Mouse (Mus musculus) brain, embryonic 14.5 days (tissue): Measurements from ENCODE around the gene Cdkl5. TPM values are rescaled to one million over a fixed set of nuclear protein-coding genes. Genes with fewer than 3 reads are reported as not detected.

Experiments
- DNase-seq: peaks from one replicate; pipeline ENCODE4 v3.0.0-alpha.2; 2011; ENCODE audit warnings: low read depth
- CTCF ChIP-seq: fragments of 200-500 bp; IDR thresholded peaks from 2 replicates; pipeline ENCODE4 v1.5.1; 2012; ENCODE audit warnings: inconsistent platforms, mild to moderate bottlenecking, moderate library complexity, borderline replicate concordance; ENCODE audit not compliant: insufficient read depth, insufficient read length; ENCODE audit errors: extremely low read depth
- POLR2A ChIP-seq: fragments of 200-500 bp; IDR thresholded peaks from 2 replicates; pipeline ENCODE4 v1.6.1; 2012; ENCODE audit warnings: mild to moderate bottlenecking, inconsistent platforms, borderline replicate concordance; ENCODE audit not compliant: poor library complexity, insufficient read depth, insufficient read length, severe bottlenecking; ENCODE audit errors: extremely low read depth
- polyA plus RNA-seq: library from polyadenylated mRNA; depleted of rRNA; stranded (reverse); fragments of >200 nt; gene quantifications from 2 replicates; pipeline ENCODE4 v1.2.3, GENCODE M21; 2012

Gene Cdkl5
- polyA plus RNA-seq, 1 experiment = 6.9 TPM

GRCm38 (mm10) chrX:160992703-160993102, 1.8 kb downstream of the Cdkl5 start:
- DNase-seq = peak; percentile 59
- no peak for TF ChIP-seq CTCF

- no peak for TF ChIP-seq POLR2A
- no peak for TF ChIP-seq CTCF
- no peak for DNase-seq
Observed at GRCm38 (mm10) chrX:160990276-160990675, 4.2 kb downstream of the Cdkl5 start.

GRCm38 (mm10) chrX:160977919-160978318, 16.6 kb downstream of the Cdkl5 start:
- TF ChIP-seq CTCF = no peak
- no peak for TF ChIP-seq POLR2A
- DNase-seq = no peak

- TF ChIP-seq CTCF = no peak
- no peak for TF ChIP-seq POLR2A
- DNase-seq = no peak
Observed at GRCm38 (mm10) chrX:160971991-160972545, 22.4 kb downstream of the Cdkl5 start.

GRCm38 (mm10) chrX:160958593-160959131, 35.8 kb downstream of the Cdkl5 start:
- TF ChIP-seq POLR2A (no peak), CTCF (no peak)
- peak; percentile 57 for DNase-seq

- DNase-seq = no peak
- TF ChIP-seq CTCF (no peak), POLR2A (no peak)
Observed at GRCm38 (mm10) chrX:160949583-160949982, 44.9 kb downstream of the Cdkl5 start.

GRCm38 (mm10) chrX:160944722-160945121, 49.8 kb downstream of the Cdkl5 start:
- no peak for DNase-seq
- TF ChIP-seq POLR2A (no peak), CTCF (no peak)

GRCm38 (mm10) chrX:160935541-160935940, 59.0 kb downstream of the Cdkl5 start:
- TF ChIP-seq POLR2A (no peak), CTCF (no peak)
- DNase-seq = peak; percentile 10

GRCm38 (mm10) chrX:160930656-160931055, 63.8 kb downstream of the Cdkl5 start:
- TF ChIP-seq POLR2A (no peak), CTCF (peak; percentile 23; the same call in 1 of the 2 replicates)

GRCm38 (mm10) chrX:160928870-160929269, 65.6 kb downstream of the Cdkl5 start:
- no peak for DNase-seq
- TF ChIP-seq POLR2A (no peak), CTCF (no peak)

More at GRCm38 (mm10) chrX:160930656-160931055, 63.8 kb downstream of the Cdkl5 start:
- no peak for DNase-seq

GRCm38 (mm10) chrX:160919022-160919637, 75.4 kb downstream of the Cdkl5 start:
- TF ChIP-seq POLR2A (no peak), CTCF (no peak)
- no peak for DNase-seq

- no peak for DNase-seq
- TF ChIP-seq POLR2A (no peak), CTCF (no peak)
Observed at GRCm38 (mm10) chrX:160906952-160907351, 87.6 kb downstream of the Cdkl5 start, which contains the start of gene Gja6. Gene Gja6, minus strand, starts transcription at chrX:160907052.
